Mouse (Mus musculus): Measurements from ENCODE around the gene Cdpf1. TPM values are rescaled to one million over a fixed set of nuclear protein-coding genes. Genes with fewer than 3 reads are reported as not detected.

Gene Cdpf1
- polyA plus RNA-seq, 1 experiment from 2014 or later = 48.8 TPM

DNA sequence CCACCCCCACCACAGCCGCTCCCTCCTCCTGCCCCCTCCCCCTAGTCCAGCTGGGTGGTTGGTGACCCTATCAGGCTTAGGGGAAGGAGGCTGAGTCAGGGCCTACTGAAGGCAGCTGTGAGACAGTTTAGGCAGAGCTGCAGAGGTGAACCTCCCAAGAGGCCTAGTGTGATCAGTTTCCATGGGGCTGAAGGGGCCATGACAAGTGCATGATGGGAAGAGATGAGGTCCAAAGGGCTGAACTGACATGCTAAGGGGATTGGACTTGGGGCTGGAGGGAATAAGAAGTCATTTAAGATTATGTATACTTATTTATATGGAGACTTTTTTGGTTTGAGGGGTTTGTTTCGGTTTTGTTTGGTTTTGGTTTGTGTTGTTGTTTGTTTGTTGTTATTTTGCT is 35.3 kb downstream of the Cdpf1 start:
- Histone ChIP-seq H3K9me3 (no peaks in the 10 kb centered on the region), H3K27me3 (replicated peaks) (no peaks in the 10 kb centered on the region), H3K4me1 (replicated peaks) (no peaks in the 10 kb centered on the region), H3K4me2 (replicated peaks) (no peak overlapping the region), H3K9ac (no peak overlapping the region), H3K36me3 (no peaks in the 10 kb centered on the region), H3K27ac (no peak overlapping the region), H3K4me3 (replicated peaks) (no peak overlapping the region)
- no peak for ATAC-seq
- WGBS = 61% methylated on average over 2 of the region's 2 CpGs

DNA sequence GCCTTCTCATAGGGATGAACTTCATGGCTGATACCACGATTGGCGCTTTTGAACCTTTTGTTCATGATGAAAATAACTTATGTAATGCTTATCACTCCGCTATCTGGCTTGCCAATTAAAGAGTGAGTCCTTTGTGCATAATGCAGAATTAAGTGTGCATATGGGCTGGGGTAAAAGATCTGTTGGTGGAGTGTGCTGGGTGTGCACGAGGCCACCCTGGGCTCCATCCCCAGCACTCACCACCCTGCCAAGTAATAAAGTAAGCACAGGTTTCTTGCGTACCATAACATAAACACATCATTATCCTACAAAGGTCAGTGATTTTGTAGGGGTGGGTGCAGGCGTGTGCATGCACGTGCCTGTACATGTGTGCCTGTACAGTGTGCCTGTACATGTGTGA is 36.5 kb downstream of the Cdpf1 start:
- no peaks in the 10 kb centered on the region for H3K27me3 ChIP-seq (replicated peaks)
- no peak for ATAC-seq
- H3K4me2 ChIP-seq (replicated peaks) = no peak overlapping the region
- H3K9me3 ChIP-seq = no peaks in the 10 kb centered on the region
- no peak overlapping the region for H3K4me3 ChIP-seq (replicated peaks)
- no peaks in the 10 kb centered on the region for H3K4me1 ChIP-seq (replicated peaks)
- WGBS = 77% methylated on average over 7 of the region's 7 CpGs
- no peak overlapping the region for H3K9ac ChIP-seq
- H3K27ac ChIP-seq = 0 out of 2 replicates have a peak overlapping the region, but pooled peaks have one; percentile 48
- H3K36me3 ChIP-seq = no peaks in the 10 kb centered on the region

DNA sequence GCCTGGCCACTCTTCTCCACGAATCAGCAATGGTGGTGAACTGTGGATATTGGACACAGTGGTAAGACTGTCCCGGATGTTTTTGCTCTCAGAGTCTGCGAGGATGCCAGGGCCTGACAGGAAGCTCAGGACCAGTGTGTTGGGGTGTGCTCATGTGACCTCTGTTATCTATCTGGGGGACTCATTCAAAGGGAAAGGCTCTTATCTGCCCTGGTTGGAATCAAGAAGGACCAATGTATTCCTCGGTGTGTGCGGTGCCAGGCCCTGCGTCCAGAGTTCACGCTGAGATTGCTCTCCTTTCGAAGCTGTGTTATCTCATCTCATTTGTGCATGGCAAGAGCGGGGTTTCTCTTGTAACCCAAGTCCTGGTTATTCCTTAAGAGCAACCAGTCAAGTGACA is 37.1 kb downstream of the Cdpf1 start:
- Histone ChIP-seq H3K4me1 (replicated peaks) (no peaks in the 10 kb centered on the region), H3K4me2 (replicated peaks) (no peak overlapping the region), H3K36me3 (no peaks in the 10 kb centered on the region), H3K27me3 (replicated peaks) (no peaks in the 10 kb centered on the region), H3K9ac (no peak overlapping the region), H3K4me3 (replicated peaks) (no peak overlapping the region), H3K27ac (no peak overlapping the region), H3K9me3 (no peaks in the 10 kb centered on the region)
- WGBS = 79% methylated on average over 9 of the region's 9 CpGs
- ATAC-seq = peak; percentile 68

DNA sequence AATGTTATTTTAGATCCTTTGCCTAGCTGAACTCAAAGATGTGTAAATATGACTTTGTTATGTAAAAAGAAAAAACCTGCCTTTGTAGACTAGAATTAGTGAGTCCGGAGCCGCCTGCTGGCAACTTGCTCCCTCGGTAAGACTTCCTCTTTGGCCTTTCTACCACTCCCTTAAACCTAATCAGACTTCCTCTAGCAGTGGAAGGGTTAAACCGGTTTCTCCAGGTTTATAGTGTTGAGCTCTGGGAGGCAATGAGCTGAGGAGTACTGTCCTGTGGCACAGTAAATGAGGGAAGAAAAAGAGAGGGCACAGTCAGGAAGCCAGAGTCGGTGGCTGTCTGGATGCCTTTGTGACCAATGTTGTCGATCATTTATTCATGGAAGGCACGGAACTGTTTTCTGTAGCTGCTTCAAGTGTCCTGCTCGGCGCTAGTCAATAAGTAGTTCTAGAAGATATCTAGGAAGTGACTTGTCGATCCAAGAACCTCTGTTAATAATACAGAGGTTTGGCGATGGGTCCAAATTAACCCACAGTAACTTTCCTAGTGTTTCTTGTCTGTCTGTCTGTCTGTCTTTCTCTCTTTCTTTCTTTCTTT is 39.3 kb downstream of the Cdpf1 start:
- no peak overlapping the region for H3K9ac ChIP-seq
- H3K36me3 ChIP-seq = no peaks in the 10 kb centered on the region
- no peaks in the 10 kb centered on the region for H3K4me1 ChIP-seq (replicated peaks)
- peak; percentile 65 for ATAC-seq
- no peaks in the 10 kb centered on the region for H3K9me3 ChIP-seq
- no peak overlapping the region for H3K4me3 ChIP-seq (replicated peaks)
- peak overlapping the region; percentile 67 for H3K27ac ChIP-seq
- 62% methylated on average over 11 of the region's 11 CpGs for WGBS
- H3K27me3 ChIP-seq (replicated peaks) = no peaks in the 10 kb centered on the region
- peak overlapping the region; percentile 36 for H3K4me2 ChIP-seq (replicated peaks)

DNA sequence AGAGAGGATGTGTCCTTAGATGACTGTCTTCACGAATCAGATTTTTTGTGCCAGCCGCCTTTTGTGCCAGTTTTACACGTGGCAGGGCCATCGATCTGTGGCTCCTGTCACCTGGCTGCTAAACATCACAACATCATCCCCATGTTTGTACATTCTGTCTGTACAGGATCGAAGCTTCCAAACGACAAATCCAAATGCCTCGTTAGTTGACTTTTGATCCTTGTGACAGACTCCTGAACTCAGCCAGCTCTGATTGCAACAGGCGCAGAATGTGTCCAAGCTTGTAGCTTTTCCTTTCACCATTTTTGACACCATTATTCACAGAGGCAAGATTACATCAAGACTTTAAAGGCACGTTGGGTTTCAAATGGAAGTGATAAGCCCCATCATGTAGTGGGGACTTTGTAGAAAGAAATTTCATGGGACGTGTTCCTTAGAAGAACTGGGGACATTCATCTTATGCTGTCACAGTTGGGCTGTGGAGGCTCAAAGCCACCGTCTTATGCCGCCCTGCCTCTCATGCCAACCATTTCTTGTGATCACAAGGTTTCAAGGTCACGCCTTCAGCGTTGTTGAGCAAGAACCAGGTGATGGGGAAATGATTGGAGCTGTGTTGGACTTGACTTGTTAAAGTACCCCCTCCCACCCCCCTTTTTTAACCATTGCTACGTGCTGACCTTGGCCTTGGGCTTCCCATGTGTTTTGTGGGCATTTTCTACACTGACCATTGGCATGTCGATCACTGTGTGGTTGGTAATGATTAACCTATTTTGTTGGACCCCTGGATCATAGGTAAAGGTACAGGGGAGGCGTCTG is 40.0 kb downstream of the Cdpf1 start:
- no peak overlapping the region for H3K4me3 ChIP-seq (replicated peaks)
- no peaks in the 10 kb centered on the region for H3K9me3 ChIP-seq
- H3K27me3 ChIP-seq (replicated peaks) = no peaks in the 10 kb centered on the region
- H3K9ac ChIP-seq = no peak overlapping the region
- WGBS = 72% methylated on average over 17 of the region's 17 CpGs
- peak; percentile 66 for ATAC-seq
- H3K36me3 ChIP-seq = no peaks in the 10 kb centered on the region
- peak overlapping the region; percentile 67 for H3K27ac ChIP-seq
- no peaks in the 10 kb centered on the region for H3K4me1 ChIP-seq (replicated peaks)
- peak overlapping the region; percentile 36; the same call in 1 of the 2 replicates for H3K4me2 ChIP-seq (replicated peaks)

DNA sequence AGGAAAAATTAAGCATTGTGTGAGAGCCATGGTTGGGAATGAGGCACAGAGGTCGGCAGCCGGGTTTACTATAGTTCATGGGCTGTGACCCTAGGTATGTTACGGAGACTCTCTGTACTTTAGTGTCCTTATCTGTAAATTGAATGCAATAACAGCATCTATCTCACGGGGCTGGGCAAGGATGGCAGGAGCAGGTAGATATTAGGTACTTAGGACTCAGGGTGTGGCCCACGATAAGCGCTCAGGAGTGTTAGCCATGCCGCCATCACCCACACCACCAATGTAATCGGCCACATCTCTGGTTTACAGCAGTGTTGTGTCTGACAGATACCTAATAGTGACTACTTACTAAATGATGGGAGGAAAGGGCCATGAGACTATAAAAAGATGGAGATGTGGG is 42.5 kb downstream of the Cdpf1 start:
- no peaks in the 10 kb centered on the region for H3K36me3 ChIP-seq
- 76% methylated on average over 8 of the region's 8 CpGs for WGBS
- no peak overlapping the region for H3K4me3 ChIP-seq (replicated peaks)
- H3K4me2 ChIP-seq (replicated peaks) = no peak overlapping the region
- no peaks in the 10 kb centered on the region for H3K9me3 ChIP-seq
- H3K27me3 ChIP-seq (replicated peaks) = no peaks in the 10 kb centered on the region
- H3K4me1 ChIP-seq (replicated peaks) = no peaks in the 10 kb centered on the region
- no peak overlapping the region for H3K9ac ChIP-seq
- peak; percentile 83 for ATAC-seq
- no peak overlapping the region for H3K27ac ChIP-seq

DNA sequence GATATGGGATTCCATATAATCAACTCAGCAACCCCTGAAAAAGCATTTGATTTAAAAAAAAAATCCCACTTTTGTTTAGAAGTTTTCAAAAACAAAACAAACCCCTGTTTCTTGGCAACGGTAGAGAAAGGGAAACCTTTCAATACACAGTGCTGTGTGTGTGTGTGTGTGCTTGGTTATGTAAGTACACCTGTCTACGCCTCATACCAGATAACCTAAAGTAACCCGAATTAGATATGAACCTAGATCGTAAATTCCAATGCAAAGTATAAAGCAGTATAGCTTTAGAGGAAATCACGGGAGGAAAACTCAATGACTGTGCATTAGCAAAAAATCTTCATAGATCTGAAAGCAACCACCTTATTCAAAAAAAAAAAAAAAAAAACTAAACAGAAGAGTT is 44.8 kb downstream of the Cdpf1 start:
- no peak for ATAC-seq
- no peaks in the 10 kb centered on the region for H3K36me3 ChIP-seq
- H3K4me3 ChIP-seq (replicated peaks) = no peak overlapping the region
- no peaks in the 10 kb centered on the region for H3K4me1 ChIP-seq (replicated peaks)
- no peaks in the 10 kb centered on the region for H3K9me3 ChIP-seq
- H3K4me2 ChIP-seq (replicated peaks) = no peak overlapping the region
- WGBS = 61% methylated on average over 5 of the region's 5 CpGs
- no peak overlapping the region for H3K27ac ChIP-seq
- H3K27me3 ChIP-seq (replicated peaks) = no peaks in the 10 kb centered on the region
- no peak overlapping the region for H3K9ac ChIP-seq

DNA sequence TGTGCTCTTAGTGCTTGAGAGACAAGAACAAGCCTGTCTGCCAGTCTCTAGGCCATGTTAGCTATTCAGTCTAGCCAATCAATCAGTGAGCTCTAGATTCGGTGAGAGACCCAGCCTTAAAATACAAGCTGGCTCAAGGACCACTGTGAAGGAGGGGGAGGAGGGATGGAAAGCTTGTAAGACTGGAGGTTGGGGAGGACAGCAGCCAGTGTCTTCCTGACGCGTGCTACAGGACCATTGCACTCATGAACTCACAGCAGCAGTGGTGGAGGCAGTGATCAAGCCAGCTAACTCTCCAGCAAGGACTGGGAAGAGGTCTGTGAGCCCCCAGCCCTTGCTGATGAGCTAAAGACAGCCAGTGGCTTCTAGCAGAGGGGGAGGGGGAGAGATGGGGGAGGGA is 46.5 kb downstream of the Cdpf1 start:
- no peak overlapping the region for H3K27ac ChIP-seq
- no peaks in the 10 kb centered on the region for H3K36me3 ChIP-seq
- H3K4me2 ChIP-seq (replicated peaks) = no peak overlapping the region
- no peaks in the 10 kb centered on the region for H3K4me1 ChIP-seq (replicated peaks)
- no peak overlapping the region for H3K9ac ChIP-seq
- no peak overlapping the region for H3K4me3 ChIP-seq (replicated peaks)
- no peaks in the 10 kb centered on the region for H3K9me3 ChIP-seq
- WGBS = 55% methylated on average over 3 of the region's 3 CpGs
- H3K27me3 ChIP-seq (replicated peaks) = no peaks in the 10 kb centered on the region
- ATAC-seq = no peak

DNA sequence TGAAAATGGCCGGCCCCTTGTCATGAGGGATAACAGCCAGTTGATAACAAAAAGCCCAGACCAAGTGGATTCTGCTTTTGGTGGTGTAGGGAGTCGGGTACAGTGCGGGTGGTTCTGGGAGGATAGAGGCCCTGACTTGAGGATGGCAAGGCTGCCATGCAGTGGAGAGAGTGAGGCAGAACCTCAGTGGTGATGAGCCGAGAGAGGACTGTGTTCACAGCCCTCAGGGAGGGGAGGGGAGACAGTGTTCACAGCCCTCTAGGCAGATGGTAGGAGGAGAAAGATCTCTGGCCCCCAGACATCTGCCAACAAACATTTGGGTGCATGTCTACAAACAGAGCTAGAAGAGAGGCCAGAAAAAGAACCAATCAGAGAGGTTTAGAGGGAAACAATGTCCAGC is 48.7 kb downstream of the Cdpf1 start:
- no peak overlapping the region for H3K4me2 ChIP-seq (replicated peaks)
- H3K27ac ChIP-seq = no peak overlapping the region
- H3K4me3 ChIP-seq (replicated peaks) = no peak overlapping the region
- no peaks in the 10 kb centered on the region for H3K4me1 ChIP-seq (replicated peaks)
- H3K36me3 ChIP-seq = no peaks in the 10 kb centered on the region
- H3K9ac ChIP-seq = no peak overlapping the region
- no peaks in the 10 kb centered on the region for H3K27me3 ChIP-seq (replicated peaks)
- ATAC-seq = no peak
- WGBS = 76% methylated on average over 4 of the region's 4 CpGs
- no peaks in the 10 kb centered on the region for H3K9me3 ChIP-seq

DNA sequence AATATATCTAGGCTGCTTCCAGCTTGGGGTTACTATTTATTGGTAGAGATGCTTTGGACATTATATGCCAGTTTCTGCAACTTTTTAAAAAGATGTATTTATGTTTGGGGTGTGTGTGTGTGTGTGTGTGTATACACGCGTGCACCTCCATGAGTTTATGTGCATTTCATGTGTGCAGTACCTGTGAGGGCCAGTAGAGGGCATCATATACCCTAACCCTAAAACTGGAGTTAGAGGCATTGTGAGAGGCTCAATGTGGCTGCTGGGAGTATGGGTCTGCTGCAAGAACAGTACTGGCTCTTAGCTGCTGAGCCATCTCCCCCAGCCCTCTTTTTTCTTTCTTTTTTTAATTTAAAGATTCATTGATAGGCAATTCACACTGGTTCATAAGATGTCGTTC is 53.7 kb downstream of the Cdpf1 start:
- 93% methylated on average over 3 of the region's 3 CpGs for WGBS
- Histone ChIP-seq H3K9me3 (no peaks in the 10 kb centered on the region), H3K4me2 (replicated peaks) (no peak overlapping the region), H3K27me3 (replicated peaks) (no peaks in the 10 kb centered on the region), H3K27ac (no peak overlapping the region), H3K4me1 (replicated peaks) (no peaks in the 10 kb centered on the region), H3K9ac (no peak overlapping the region), H3K4me3 (replicated peaks) (no peak overlapping the region), H3K36me3 (no peaks in the 10 kb centered on the region)
- no peak for ATAC-seq

Other genes with a start within 250 kb of the Cdpf1 start
- gene Wnt7b, start 229.2 kb downstream of the Cdpf1 start, polyA plus RNA-seq (2015; fragmentation: Nextera tagmentation; extraction: Ambion mirVana) = 1.5 and 1.7 TPM in 2 replicates
- gene Ppara, start 76.7 kb downstream of the Cdpf1 start, polyA plus RNA-seq (2015; fragmentation: Nextera tagmentation; extraction: Ambion mirVana) = 18.2 and 19.5 TPM in 2 replicates
- 0.20 and 0.24 TPM in 2 replicates for gene Pkdrej, start 10.0 kb upstream of the Cdpf1 start, polyA plus RNA-seq (2015; fragmentation: Nextera tagmentation; extraction: Ambion mirVana)
- 8.5 and 10.0 TPM in 2 replicates for gene Ttc38, start 20.6 kb upstream of the Cdpf1 start, polyA plus RNA-seq (2015; fragmentation: Nextera tagmentation; extraction: Ambion mirVana)
- 22.8 and 23.5 TPM in 2 replicates for gene Gtse1, start 48.0 kb upstream of the Cdpf1 start, polyA plus RNA-seq (2015; fragmentation: Nextera tagmentation; extraction: Ambion mirVana)
- gene Trmu, start 67.6 kb upstream of the Cdpf1 start, polyA plus RNA-seq (2015; fragmentation: Nextera tagmentation; extraction: Ambion mirVana) = 34.2 and 35.8 TPM in 2 replicates
- gene Celsr1, start 222.1 kb upstream of the Cdpf1 start, polyA plus RNA-seq (2015; fragmentation: Nextera tagmentation; extraction: Ambion mirVana) = 1.1 TPM in 2 replicates
- gene Gramd4, start 246.0 kb upstream of the Cdpf1 start, polyA plus RNA-seq (2015; fragmentation: Nextera tagmentation; extraction: Ambion mirVana) = 12.4 and 13.6 TPM in 2 replicates